Mouse (Mus musculus) kidney, postnatal 10 days (tissue): Measurements from ENCODE around the gene Pih1d1.

Experiments
- DNase-seq: peaks from one replicate; pipeline ENCODE4 v3.0.0; 2021; ENCODE audit warnings: mixed read lengths

Pih1d1 gene

DNA sequence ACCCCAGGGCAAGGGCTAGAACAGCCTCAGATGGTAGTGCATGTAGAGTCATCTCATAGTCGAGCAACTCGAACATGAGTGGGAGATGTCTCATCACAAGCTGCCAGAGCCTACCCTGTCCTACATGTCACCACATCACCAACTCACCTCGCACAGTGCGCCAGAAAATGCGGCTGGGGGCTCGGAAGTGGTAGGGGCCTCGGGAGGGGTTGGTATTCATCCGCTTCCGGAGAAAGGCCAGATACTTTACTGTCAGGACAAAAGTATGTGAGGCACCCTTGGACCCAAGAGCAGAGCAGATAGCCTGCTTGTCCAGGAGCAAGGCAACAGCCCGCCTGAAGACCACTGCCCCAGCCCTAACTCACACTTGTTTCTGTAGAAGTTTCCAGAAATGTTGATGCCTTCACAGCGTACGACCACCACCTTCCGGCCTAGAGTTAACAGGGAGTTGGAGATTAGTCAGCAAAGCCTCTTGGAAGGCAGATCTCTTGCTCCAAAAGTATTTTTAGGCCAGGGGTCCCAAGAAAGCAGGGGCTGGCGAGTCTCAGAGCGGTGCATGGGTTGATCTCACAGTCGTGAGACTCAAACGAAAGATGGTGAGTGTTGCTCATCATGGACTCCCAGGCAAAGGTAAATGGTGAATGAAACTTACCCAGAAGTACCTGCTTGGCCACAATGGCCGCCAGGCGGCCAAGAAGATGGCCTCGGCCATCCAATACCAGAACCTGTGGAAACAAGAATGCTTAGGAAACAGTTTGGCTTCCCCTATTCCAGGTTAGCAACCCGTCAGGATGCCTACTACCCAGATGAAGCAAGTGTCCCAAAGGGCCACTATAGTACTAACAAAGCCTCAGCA is 27.0 kb upstream of the Pih1d1 start:
- DNase-seq: no peak

DNA sequence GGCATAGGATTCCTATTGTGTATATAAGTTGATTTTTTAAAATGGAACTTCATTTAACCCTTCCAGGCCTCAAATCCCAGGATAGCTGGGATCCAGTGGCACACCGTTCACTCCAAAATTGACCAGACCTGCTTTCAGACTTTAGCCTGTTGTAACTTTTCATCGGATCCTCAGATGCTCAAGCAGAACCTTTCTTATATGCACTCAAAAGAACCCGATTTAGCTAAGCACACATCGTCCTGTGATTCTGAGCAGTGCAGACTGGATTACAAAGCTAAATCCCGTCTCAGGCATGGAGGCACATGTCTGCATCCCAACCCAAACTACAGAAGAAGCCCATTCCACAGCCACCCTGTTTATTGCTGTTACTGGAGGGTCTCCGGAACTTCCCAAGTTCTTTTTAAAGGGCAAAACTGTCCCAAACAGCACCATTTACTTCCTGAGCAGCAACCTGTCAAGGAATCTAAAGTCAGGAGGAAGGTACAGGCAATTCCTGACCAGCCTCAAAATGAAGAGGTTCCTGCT is 26.3 kb upstream of the Pih1d1 start:
- no peak for DNase-seq

DNA sequence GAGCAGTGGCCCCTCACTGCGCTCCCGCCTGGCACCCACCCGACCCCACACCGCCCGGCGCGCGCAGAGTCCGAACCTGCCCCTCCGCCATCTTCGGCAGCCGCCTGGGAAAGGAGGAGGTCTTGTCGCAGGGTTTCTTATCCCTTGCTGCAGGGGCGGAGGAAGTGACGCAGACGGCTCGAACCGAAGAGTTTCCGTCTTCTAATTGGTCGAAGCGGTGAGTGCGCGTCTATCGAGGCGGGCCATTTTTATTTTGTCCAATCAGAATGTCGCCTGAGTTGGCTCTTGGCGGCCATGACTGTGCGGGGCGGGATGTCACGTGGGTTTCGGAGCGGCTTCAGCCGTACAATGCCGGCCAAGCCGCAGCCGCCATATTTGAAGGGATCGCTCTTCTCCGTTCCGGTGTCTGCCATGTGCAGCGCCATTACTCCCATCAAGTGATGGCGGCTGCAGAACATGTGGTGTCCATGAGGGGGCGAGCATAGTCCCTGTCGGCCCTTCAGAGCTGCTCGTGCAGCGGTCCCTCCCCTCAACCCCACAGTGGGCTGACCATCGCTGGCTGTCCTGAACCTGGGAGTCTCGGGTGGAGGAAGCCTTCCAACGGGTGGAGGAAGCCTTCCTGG is 25.4 kb upstream of the Pih1d1 start, which contains the start of gene Rpl13a:
TSS of gene Rpl13a (minus strand) at position 138 of the 623 bp plus-strand sequence.
- peak; percentile 99 for DNase-seq

- DNase-seq: peak; percentile 77
Observed at GRCm38 (mm10) chr7:45129318-45129717, 24.8 kb upstream of the Pih1d1 start.

DNA sequence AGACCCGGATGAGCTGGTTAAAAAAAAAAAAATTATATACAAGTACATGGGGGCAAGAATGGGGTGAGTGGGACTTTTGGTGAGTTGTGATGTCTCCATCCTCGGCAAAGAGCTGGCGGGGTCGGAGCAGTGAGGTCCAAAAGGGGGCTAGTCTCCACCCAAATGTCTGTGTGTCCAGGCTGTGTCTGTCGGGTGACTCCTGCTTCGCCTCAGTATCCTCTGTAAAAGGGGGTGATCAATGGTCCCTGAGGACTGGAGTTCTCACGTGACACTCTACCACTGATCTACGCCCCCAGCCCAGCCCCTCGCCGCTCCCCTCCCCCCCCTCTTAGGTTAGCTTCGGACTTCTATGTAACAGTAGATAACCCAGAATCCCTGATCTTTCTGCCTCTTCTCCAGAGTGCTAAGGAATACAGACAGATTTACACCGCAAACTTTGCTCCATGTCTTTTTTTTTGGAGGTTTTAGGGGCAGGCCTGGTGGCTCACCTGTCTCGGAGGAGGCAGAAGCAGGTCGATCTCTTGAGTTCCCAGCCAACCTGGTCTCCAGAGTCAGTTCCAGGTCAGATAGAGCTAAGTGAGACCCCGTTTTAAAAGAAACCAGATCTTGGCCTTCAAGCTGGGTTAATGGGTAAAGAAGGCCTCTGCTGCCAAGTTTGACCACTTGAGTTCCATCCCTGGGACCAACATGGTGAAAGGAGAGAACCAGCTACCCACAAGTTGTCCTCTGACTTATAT is 24.2 kb upstream of the Pih1d1 start:
- no peak for DNase-seq

DNA sequence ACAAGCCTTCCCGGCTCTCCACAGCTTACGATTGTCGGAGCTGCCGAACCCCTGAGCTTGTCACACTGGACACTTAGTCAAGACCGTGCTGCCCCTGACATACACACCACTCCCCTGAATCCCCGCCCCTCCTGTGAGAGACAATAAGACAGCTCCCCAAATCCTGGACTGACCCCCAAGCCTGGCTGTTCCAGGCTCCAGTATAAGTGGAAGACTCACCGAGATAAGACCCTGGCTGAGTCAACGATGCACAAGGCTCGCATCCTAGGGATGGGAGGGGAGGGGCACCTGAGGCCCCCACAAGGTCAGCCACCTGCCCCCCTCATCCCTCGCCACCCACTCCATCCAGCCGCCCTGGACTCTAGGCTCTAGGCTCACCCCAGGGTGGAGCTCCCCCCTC is 22.3 kb upstream of the Pih1d1 start:
- no peak for DNase-seq

- DNase-seq: no peak
Observed at GRCm38 (mm10) chr7:45133446-45134159, 20.5 kb upstream of the Pih1d1 start.

- DNase-seq: peak; percentile 69
Observed at GRCm38 (mm10) chr7:45134544-45135026, 19.5 kb upstream of the Pih1d1 start.

DNA sequence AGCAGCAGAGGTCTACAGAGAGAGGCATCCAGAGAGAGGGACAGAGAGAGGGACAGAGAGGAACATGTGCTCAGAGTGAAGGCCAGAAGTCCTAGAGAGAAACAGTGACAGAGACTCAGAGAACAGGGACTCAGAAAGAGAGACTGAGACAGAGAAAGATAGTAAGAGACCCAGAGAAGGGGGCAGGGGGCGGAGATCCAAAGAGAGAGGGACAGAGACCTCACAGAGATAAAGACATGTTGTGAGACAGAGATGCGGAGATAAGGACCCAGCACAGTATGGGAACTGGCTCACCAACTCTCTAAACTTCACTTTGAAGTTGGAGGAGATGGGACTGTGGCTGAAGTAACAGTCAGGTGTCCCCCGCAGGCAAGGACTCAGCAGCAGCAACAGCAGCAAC is 18.7 kb upstream of the Pih1d1 start:
- DNase-seq: no peak

- peak; percentile 95 for DNase-seq
Observed at GRCm38 (mm10) chr7:45135993-45136567, 18.0 kb upstream of the Pih1d1 start, which contains the start of the genes Gm45713 and Flt3l. Gene Gm45713 (minus strand): TSS chr7:45136231. Gene Flt3l (minus strand): TSS chr7:45136432.

DNA sequence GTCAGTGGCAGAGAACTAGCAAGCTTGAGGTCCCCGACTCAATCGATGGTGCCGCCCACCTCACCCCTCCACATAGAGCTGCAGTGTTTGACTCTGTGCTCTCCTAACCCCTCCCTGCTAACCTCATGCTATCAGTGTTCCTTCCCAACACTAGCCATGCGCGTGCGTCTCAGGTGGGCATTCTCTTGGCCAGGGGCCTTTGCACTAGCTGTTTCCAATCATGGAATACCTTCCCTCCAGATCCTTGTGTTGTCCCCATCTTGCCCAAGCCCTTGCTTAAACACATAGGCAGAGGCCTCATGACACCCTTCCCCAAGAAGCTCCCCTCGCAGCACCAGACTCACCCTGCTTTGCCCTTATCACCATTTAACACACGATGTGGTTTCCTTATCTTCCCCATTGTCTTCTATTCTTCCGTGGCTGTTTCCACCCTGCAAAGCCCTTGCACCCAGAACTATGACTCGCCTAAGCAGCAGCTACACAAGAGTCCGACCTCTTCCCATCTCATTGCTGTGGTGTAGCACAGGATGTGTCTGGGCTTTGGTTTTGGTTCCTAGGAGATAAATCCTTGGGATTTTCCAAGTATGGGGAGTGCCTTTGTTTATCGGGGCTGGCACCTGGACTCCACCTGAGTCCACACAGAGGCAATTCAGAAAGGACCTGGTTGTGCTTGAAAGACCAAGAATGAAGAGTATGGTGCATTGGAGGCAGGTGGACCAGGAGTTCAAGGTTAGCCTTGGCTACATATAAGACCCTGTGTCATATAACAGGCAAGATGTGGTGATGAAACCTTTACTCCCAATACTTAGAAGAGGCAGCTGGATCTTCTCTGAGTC is 16.7 kb upstream of the Pih1d1 start:
- no peak for DNase-seq

DNA sequence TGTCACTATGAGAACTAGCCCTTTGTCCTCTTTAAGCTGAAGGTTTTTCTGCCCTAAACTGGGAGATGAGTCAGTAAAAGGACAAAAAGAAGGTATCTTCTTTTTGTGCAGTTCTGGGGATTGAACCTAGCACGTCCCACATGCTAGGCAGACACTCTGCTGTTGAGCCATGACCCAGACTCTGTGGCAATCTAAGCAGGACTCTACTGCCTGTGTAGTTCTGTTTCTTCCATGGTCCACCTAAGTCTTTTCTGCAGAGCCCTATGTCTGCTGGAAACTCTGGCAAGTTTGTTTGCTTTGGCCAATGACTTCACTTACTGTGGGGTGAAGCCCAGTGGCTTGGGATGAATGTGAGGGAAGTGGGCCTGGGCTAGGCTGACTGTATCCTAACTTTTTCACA is 15.7 kb upstream of the Pih1d1 start:
- DNase-seq: no peak

GRCm38 (mm10) chr7:45139904-45140723 is 14.0 kb upstream of the Pih1d1 start:
- DNase-seq: no peak

GRCm38 (mm10) chr7:45141319-45141718 is 12.8 kb upstream of the Pih1d1 start:
- no peak for DNase-seq

- DNase-seq: no peak
Observed at GRCm38 (mm10) chr7:45141914-45142313, 12.2 kb upstream of the Pih1d1 start.

DNA sequence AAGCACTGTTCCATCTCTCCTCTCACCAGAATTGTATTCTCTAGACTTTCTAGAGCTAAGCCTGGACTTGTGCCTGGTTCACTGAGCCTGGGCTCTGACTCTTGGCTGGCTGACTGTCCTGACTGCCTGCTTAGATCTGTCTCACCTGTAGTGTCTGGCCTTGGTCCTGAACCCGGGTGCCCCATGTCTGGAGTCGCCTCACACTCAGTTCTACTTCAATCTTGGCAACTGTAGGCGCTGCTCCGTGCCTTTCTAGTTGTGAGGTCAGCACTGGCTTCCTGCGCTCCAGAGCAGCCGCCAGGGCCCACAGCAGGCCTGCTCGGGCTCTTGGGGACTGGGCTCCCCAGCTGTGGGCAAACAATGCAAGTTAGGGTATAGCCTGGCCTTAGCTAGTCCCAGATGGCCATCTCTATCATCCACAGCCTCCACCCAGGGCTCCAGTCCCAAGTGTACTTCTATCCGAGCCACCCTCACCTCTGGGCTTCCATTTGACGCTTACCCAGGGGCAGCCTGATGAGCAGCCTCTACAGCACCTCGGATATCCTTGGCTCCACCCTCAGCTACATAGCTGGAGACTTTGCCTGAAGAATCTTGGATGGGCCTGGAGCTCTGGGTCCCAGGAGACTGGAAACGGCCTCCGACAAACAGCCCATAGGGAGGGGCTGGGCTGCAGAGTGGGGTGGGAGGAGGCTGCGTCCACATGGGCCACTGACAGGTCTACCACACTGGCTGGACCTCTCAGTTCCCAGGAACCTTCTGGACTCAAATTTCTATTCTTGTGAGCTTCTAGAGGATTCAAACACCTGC is 9.5 kb upstream of the Pih1d1 start:
- peak; percentile 46 for DNase-seq

- no peak for DNase-seq
Observed at GRCm38 (mm10) chr7:45145460-45145859, 8.6 kb upstream of the Pih1d1 start.

GRCm38 (mm10) chr7:45147267-45147666 is 6.8 kb upstream of the Pih1d1 start:
- peak; percentile 31 for DNase-seq

- DNase-seq: peak; percentile 36
Observed at GRCm38 (mm10) chr7:45147899-45148298, 6.2 kb upstream of the Pih1d1 start.
